Mouse (Mus musculus) embryonic facial prominence, embryonic 11.5 days (tissue): ENCODE measurements around the gene Pdzd11. TPM values are rescaled to one million over a fixed set of nuclear protein-coding genes. Genes with fewer than 3 reads are reported as not detected.

Experiments
- ATAC-seq: fragments of 200-750 bp; cut with Nextera tagmentation; replicated peaks from 2 replicates; pipeline ENCODE4 v1.8.0; 2017; ENCODE audit warnings: low read depth; ENCODE audit not compliant: insufficient number of reproducible peaks, low FRiP score, low TSS enrichment
- DNase-seq: peaks from one replicate; pipeline ENCODE4 v3.0.0-alpha.2; 2015; ENCODE audit warnings: low spot score
- H3K27ac ChIP-seq: fragments of 300-500 bp; sonication (generic); replicated peaks from 2 replicates; pipeline ENCODE4 v1.5.1; 2014; ENCODE audit warnings: mild to moderate bottlenecking, low read depth, low read length, control low read depth
- H3K27me3 ChIP-seq: fragments of 300-500 bp; sonication (generic); 2 replicates; pipeline ENCODE4 v1.6.1; 2014; ENCODE audit warnings: mild to moderate bottlenecking, low read length, moderate library complexity, mixed read lengths; ENCODE audit not compliant: control insufficient read depth, insufficient read depth
- H3K36me3 ChIP-seq: fragments of 300-500 bp; sonication (generic); replicated peaks from 2 replicates; pipeline ENCODE4 v1.6.1; 2014; ENCODE audit warnings: low read depth, mild to moderate bottlenecking, low read length, moderate library complexity, mixed read lengths; ENCODE audit not compliant: control insufficient read depth, insufficient read depth
- H3K4me1 ChIP-seq: fragments of 300-500 bp; sonication (generic); 2 replicates; pipeline ENCODE4 v1.6.1; 2014; ENCODE audit warnings: low read length, mixed read lengths; ENCODE audit not compliant: control insufficient read depth, insufficient read depth
- H3K4me2 ChIP-seq: fragments of 300-500 bp; sonication (generic); 2 replicates; pipeline ENCODE4 v1.6.1; 2014; ENCODE audit warnings: low read depth, mild to moderate bottlenecking, control low read depth, low read length, moderate library complexity
- H3K4me3 ChIP-seq: fragments of 300-500 bp; sonication (generic); 2 replicates; pipeline ENCODE4 v1.5.1; 2014; ENCODE audit warnings: low read depth, low read length, control low read depth
- H3K9ac ChIP-seq: fragments of 300-500 bp; sonication (generic); replicated peaks from 2 replicates; pipeline ENCODE4 v1.6.1; 2014; ENCODE audit warnings: mild to moderate bottlenecking, control low read depth, low read length
- H3K9me3 ChIP-seq: fragments of 300-500 bp; sonication (generic); replicated peaks from 2 replicates; pipeline ENCODE4 v1.6.1; 2016; ENCODE audit warnings: mild to moderate bottlenecking, low read length, inconsistent platforms, mixed read lengths; ENCODE audit not compliant: control insufficient read depth
- WGBS: fragments of 180-500 bp; shearing (Covaris S2); extraction: QIAGEN DNeasy Blood & Tissue Kit; methylation state at CpG from one replicate; pipeline ENCODE4 v1.1.7; 2014; 5-methylcytosine and 5-hydroxymethylcytosine counted together
- polyA plus RNA-seq: library from polyadenylated mRNA; unstranded; fragments of >200 nt; fragmentation: Nextera tagmentation; extraction: Ambion mirVana; gene quantifications from 2 replicates; pipeline ENCODE4 v1.2.1, GENCODE M21; 2014

Gene Pdzd11
- polyA plus RNA-seq, 1 experiment from 2014 or later, result 132 TPM

GRCm38 (mm10) chrX:100621366-100621765, 5.0 kb downstream of the Pdzd11 start:
- Histone ChIP-seq H3K4me2 (no peak overlapping the region), H3K27me3 (no peaks in the 10 kb centered on the region), H3K36me3 (no peaks in the 10 kb centered on the region), H3K9ac (no peak overlapping the region), H3K9me3 (no peaks in the 10 kb centered on the region), H3K4me3 (no peak overlapping the region), H3K27ac (no peak overlapping the region), H3K4me1 (no peaks in the 10 kb centered on the region)
- ATAC-seq (no peak), DNase-seq (no peak)
- 54% methylated on average over 2 of the region's 2 CpGs for WGBS

- H3K4me3 ChIP-seq, result no peak overlapping the region
- H3K9ac ChIP-seq, result no peak overlapping the region
- no peak overlapping the region for H3K27ac ChIP-seq
- H3K4me1 ChIP-seq, result no peaks in the 10 kb centered on the region
- 54% methylated on average over 3 of the region's 3 CpGs for WGBS
- H3K27me3 ChIP-seq, result no peaks in the 10 kb centered on the region
- DNase-seq, result no peak
- no peak overlapping the region for H3K4me2 ChIP-seq
- H3K36me3 ChIP-seq, result no peaks in the 10 kb centered on the region
- ATAC-seq, result no peak; the same call in 1 of the 2 replicates
- no peaks in the 10 kb centered on the region for H3K9me3 ChIP-seq
Measured at GRCm38 (mm10) chrX:100618488-100618887, 7.9 kb downstream of the Pdzd11 start.

- no peaks in the 10 kb centered on the region for H3K9me3 ChIP-seq
- no peak within 1 kb of the TSS for H3K4me2 ChIP-seq
- H3K9ac ChIP-seq, result no peak within 1 kb of the TSS
- DNase-seq (no peak), ATAC-seq (no peak)
- no peaks in the 10 kb centered on the region for H3K36me3 ChIP-seq
- no peak within 1 kb of the TSS for H3K4me3 ChIP-seq
- H3K27me3 ChIP-seq, result no peaks in the 10 kb centered on the region
- no peaks in the 10 kb centered on the region for H3K4me1 ChIP-seq
- WGBS, result 75% methylated on average over 1 of the region's 1 CpGs
- no peak within 1 kb of the TSS for H3K27ac ChIP-seq
Measured at GRCm38 (mm10) chrX:100605314-100605713, 21.1 kb downstream of the Pdzd11 start, which contains the start of gene Arr3. Arr3 (plus strand) TSS chrX:100605497.

- 60% methylated on average over 4 of the region's 4 CpGs for WGBS
- H3K9ac ChIP-seq, result no peak overlapping the region
- no peaks in the 10 kb centered on the region for H3K4me1 ChIP-seq
- H3K9me3 ChIP-seq, result no peaks in the 10 kb centered on the region
- ATAC-seq, result no peak
- 0 out of 2 replicates have a peak, but pooled peaks cover 3% of the 10 kb centered on the region for H3K27me3 ChIP-seq
- no peak for DNase-seq
- no peak overlapping the region for H3K4me2 ChIP-seq
- H3K4me3 ChIP-seq, result no peak overlapping the region
- no peak overlapping the region for H3K27ac ChIP-seq
- H3K36me3 ChIP-seq, result no peaks in the 10 kb centered on the region
Measured at GRCm38 (mm10) chrX:100599755-100600154, 26.6 kb downstream of the Pdzd11 start.

GRCm38 (mm10) chrX:100597439-100597838, 28.9 kb downstream of the Pdzd11 start:
- H3K27me3 ChIP-seq, result 0 out of 2 replicates have a peak, but pooled peaks cover 3% of the 10 kb centered on the region
- ATAC-seq, result no peak
- WGBS, result 21% methylated on average over 5 of the region's 5 CpGs

GRCm38 (mm10) chrX:100594791-100595190, 31.6 kb downstream of the Pdzd11 start, which contains the start of gene P2ry4:
P2ry4 (minus strand) TSS chrX:100594869.
- Histone ChIP-seq H3K36me3 (no peaks in the 10 kb centered on the region), H3K4me3 (no peak within 1 kb of the TSS), H3K9ac (no peak within 1 kb of the TSS), H3K4me2 (no peak within 1 kb of the TSS), H3K9me3 (no peaks in the 10 kb centered on the region), H3K27me3 (0 out of 2 replicates have a peak, but pooled peaks cover 3% of the 10 kb centered on the region), H3K27ac (no peak within 1 kb of the TSS), H3K4me1 (no peaks in the 10 kb centered on the region)
- DNase-seq (no peak), ATAC-seq (no peak)
- WGBS, result 75% methylated on average over 4 of the region's 4 CpGs

More at GRCm38 (mm10) chrX:100597439-100597838, 28.9 kb downstream of the Pdzd11 start:
- no peaks in the 10 kb centered on the region for H3K4me1 ChIP-seq
- no peak overlapping the region for H3K9ac ChIP-seq
- H3K36me3 ChIP-seq, result no peaks in the 10 kb centered on the region
- H3K4me2 ChIP-seq, result no peak overlapping the region
- no peak overlapping the region for H3K27ac ChIP-seq
- peak; percentile 72 for DNase-seq
- no peak overlapping the region for H3K4me3 ChIP-seq
- no peaks in the 10 kb centered on the region for H3K9me3 ChIP-seq

Other genes with a start within 250 kb of the Pdzd11 start
- 0.25 TPM in 1 of 2 replicates, not detected in the other for gene Otud6a, start 197.6 kb downstream of the Pdzd11 start, polyA plus RNA-seq
- gene Awat2, start 183.9 kb downstream of the Pdzd11 start, polyA plus RNA-seq, result 0.10 and 0.55 TPM in 2 replicates
- gene Igbp1, start 132.3 kb downstream of the Pdzd11 start, polyA plus RNA-seq, result 48.2 and 50.8 TPM in 2 replicates
- gene Dgat2l6, start 101.7 kb downstream of the Pdzd11 start, polyA plus RNA-seq, result not detected in 2 replicates
- gene Awat1, start 54.3 kb downstream of the Pdzd11 start, polyA plus RNA-seq, result not detected in 2 replicates
- gene P2ry4, start 31.7 kb downstream of the Pdzd11 start, polyA plus RNA-seq, result not detected in 2 replicates
- not detected in 2 replicates for gene Arr3, start 21.1 kb downstream of the Pdzd11 start, polyA plus RNA-seq
- 52.0 and 61.4 TPM in 2 replicates for gene Kif4, start 831 bp downstream of the Pdzd11 start, polyA plus RNA-seq
- gene Gdpd2, start 103.3 kb upstream of the Pdzd11 start, polyA plus RNA-seq, result 3.3 and 4.3 TPM in 2 replicates
- 4.8 and 10.9 TPM in 2 replicates for gene Dlg3, start 141.2 kb upstream of the Pdzd11 start, polyA plus RNA-seq